Mouse (Mus musculus) midbrain, embryonic 14.5 days (tissue): ENCODE results near the gene Ube4b. TPM values are rescaled to one million over a fixed set of nuclear protein-coding genes. Genes with fewer than 3 reads are reported as not detected.

ENCODE experiments used
- ATAC-seq: fragments of 200-750 bp; cut with Nextera tagmentation; 2 replicates; pipeline ENCODE4 v1.8.0; 2017; ENCODE audit warnings: moderate number of reproducible peaks, moderate library complexity; ENCODE audit not compliant: low FRiP score, low TSS enrichment
- DNase-seq: peaks from one replicate; pipeline ENCODE4 v3.0.0-alpha.2; 2015
- H3K27ac ChIP-seq: fragments of 300-500 bp; sonication (generic); replicated peaks from 2 replicates; pipeline ENCODE4 v1.5.1; 2014; ENCODE audit warnings: mild to moderate bottlenecking, low read depth, low read length, moderate library complexity
- H3K27me3 ChIP-seq: fragments of 300-500 bp; sonication (generic); 2 replicates; pipeline ENCODE4 v1.6.1; 2014; ENCODE audit warnings: low read length, control low read depth, mixed read lengths; ENCODE audit not compliant: control insufficient read depth, insufficient read depth
- H3K36me3 ChIP-seq: fragments of 300-500 bp; sonication (generic); 2 replicates; pipeline ENCODE4 v1.6.1; 2014; ENCODE audit warnings: low read length, control low read depth; ENCODE audit not compliant: control insufficient read depth, insufficient read depth
- H3K4me1 ChIP-seq: fragments of 300-500 bp; sonication (generic); 2 replicates; pipeline ENCODE4 v1.6.1; 2014; ENCODE audit warnings: mild to moderate bottlenecking, antibody characterized with exemption, low read length, control low read depth; ENCODE audit not compliant: control insufficient read depth, insufficient read depth
- H3K4me2 ChIP-seq: fragments of 300-500 bp; sonication (generic); 2 replicates; pipeline ENCODE4 v1.6.1; 2014; ENCODE audit warnings: mild to moderate bottlenecking, low read length, moderate library complexity
- H3K4me3 ChIP-seq: fragments of 300-500 bp; sonication (generic); replicated peaks from 2 replicates; pipeline ENCODE4 v1.5.1; 2014; ENCODE audit warnings: low read depth, low read length
- H3K9ac ChIP-seq: fragments of 300-500 bp; sonication (generic); replicated peaks from 2 replicates; pipeline ENCODE4 v1.6.1; 2014; ENCODE audit warnings: mild to moderate bottlenecking, low read length, moderate library complexity
- H3K9me3 ChIP-seq: fragments of 300-500 bp; sonication (generic); 2 replicates; pipeline ENCODE4 v1.6.1; 2016; ENCODE audit warnings: low read length, control low read depth, mixed read lengths; ENCODE audit not compliant: control insufficient read depth
- WGBS: fragments of 180-500 bp; shearing (Covaris S2); extraction: QIAGEN DNeasy Blood & Tissue Kit; methylation state at CpG from one replicate; pipeline ENCODE4 v1.1.7; 2014; 5-methylcytosine and 5-hydroxymethylcytosine counted together
- polyA plus RNA-seq: library from polyadenylated mRNA; unstranded; fragments of >200 nt; fragmentation: Nextera tagmentation; extraction: Ambion mirVana; gene quantifications from 2 replicates; pipeline ENCODE4 v1.2.1, GENCODE M21; 2014

The Ube4b gene
- polyA plus RNA-seq, 1 experiment from 2014 or later = 56.8 TPM

DNA sequence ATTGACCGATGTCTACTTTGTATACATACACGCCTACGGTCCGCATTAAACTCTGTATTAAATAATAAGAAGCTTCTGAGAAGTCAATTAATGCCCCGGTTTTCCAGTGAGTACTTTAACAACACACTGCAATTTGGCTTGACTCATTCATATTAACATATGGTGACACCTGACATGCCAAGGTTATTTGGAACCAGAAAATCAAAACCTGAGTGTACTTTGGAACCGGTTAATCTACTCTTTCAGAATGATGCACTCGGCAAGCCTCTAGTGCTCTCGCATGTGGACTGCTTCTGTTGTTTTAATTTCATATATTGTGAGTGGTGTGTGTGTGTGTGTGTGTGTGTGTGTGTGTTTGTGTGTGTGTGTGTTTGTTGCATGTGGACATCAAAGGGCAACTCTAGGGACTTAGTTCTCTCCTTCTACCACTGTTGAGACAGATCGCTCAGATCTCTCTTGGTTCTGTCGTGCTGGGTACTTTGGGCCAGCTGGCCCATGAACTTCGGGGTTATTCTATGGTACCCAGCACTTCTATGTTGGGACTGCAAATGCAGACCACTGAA is 112.2 kb downstream of the Ube4b start:
- no peaks in the 10 kb centered on the region for H3K9me3 ChIP-seq
- ATAC-seq (no peak), DNase-seq (no peak)
- H3K4me2 ChIP-seq = no peak overlapping the region
- no peak overlapping the region for H3K27ac ChIP-seq
- no peaks in the 10 kb centered on the region for H3K27me3 ChIP-seq
- H3K4me1 ChIP-seq = no peaks in the 10 kb centered on the region; the same call in 1 of the 2 replicates
- 95% methylated on average over 11 of the region's 11 CpGs for WGBS
- H3K36me3 ChIP-seq = no peaks in the 10 kb centered on the region
- H3K9ac ChIP-seq = no peak overlapping the region
- no peak overlapping the region for H3K4me3 ChIP-seq

DNA sequence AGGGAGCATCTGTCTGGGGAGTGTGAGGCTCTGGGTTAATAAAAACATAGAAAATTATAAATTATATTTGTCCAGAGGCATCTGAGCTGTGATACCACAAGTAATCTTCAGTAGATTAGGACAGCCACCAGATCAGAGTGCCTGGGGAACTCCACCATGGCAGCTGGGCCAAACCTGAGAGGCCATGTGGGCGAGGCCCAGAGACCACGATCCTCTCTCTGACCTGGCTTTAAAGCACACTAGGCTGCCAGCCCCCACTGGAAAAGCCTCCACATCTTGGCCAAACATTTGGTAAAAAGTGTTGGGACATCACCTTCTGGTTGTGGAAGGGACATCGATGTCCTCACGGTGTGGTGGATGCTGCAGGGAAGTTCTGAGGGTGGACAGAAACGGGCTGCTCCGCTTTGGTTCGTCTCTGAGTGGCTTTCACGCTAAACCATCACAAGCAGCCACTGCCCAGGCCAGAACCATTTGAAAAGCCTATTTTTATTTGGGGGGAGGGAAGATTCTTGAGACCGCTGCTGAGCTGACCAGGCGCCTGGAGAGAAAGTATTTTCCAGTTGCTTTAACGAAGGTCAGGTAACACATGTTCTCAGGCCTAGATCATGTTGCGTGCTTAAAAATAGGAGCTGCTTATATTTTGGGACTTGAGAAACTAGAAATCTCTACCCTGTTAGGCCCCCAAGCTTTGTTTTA is 112.8 kb downstream of the Ube4b start:
- H3K4me3 ChIP-seq = no peak overlapping the region
- no peak overlapping the region for H3K9ac ChIP-seq

DNA sequence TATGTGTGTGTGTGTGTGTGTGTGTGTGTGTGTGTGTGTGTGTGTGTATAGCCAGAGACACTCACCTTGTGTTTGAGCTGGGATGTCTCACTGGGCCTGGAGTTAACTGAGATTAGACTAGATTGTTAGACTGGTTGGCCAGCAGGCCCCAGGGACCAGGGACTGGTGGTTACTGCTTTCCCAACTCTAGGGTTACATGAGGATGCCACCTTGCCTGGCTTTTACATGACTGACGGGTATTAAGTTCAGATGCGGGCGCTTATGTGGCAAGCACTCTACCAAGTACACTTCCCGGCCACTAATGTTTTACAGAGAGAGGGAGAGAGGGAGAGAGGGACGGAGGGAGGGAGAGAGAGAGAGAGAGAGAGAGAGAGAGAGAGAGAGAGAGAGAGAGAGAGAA is 114.6 kb downstream of the Ube4b start:
- Histone ChIP-seq H3K36me3 (no peaks in the 10 kb centered on the region), H3K4me1 (peaks cover 9% of the 10 kb centered on the region), H3K4me3 (no peak overlapping the region), H3K9ac (no peak overlapping the region), H3K27ac (no peak overlapping the region), H3K9me3 (no peaks in the 10 kb centered on the region), H3K27me3 (no peaks in the 10 kb centered on the region), H3K4me2 (no peak overlapping the region)
- DNase-seq = no peak
- ATAC-seq = no peak
- 84% methylated on average over 5 of the region's 5 CpGs for WGBS

More for the DNA sequence above, 112.8 kb downstream of the Ube4b start:
- Histone ChIP-seq H3K36me3 (no peaks in the 10 kb centered on the region), H3K27ac (no peak overlapping the region), H3K4me1 (peaks cover 6% of the 10 kb centered on the region), H3K27me3 (no peaks in the 10 kb centered on the region), H3K4me2 (no peak overlapping the region), H3K9me3 (no peaks in the 10 kb centered on the region)
- ATAC-seq = no peak
- WGBS = 90% methylated on average over 12 of the region's 12 CpGs
- DNase-seq = no peak

DNA sequence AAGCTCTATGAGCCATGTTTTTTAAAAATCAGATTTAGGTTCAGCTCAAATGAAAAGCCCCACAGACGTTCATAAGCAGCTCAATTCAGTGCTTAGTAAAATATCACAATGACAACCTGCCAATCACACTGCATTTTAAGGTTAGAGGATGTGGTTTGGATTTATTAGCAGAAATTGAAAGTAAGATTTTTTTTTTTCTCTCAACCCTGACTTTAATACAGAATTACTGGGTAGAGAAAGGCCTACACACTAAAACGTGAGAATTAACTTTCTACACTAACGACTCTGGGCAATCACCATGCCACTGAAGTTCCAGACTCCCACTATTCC is 118.1 kb downstream of the Ube4b start:
- peak overlapping the region; percentile 76 for H3K4me2 ChIP-seq
- H3K27me3 ChIP-seq = no peaks in the 10 kb centered on the region
- H3K4me3 ChIP-seq = peak overlapping the region; percentile 99
- peak overlapping the region; percentile 75 for H3K9ac ChIP-seq
- H3K36me3 ChIP-seq = no peaks in the 10 kb centered on the region
- ATAC-seq = no peak
- no peak for DNase-seq
- H3K27ac ChIP-seq = peak overlapping the region; percentile 98
- H3K9me3 ChIP-seq = no peaks in the 10 kb centered on the region
- WGBS = 22% methylated on average over 3 of the region's 3 CpGs
- H3K4me1 ChIP-seq = peaks cover 33% of the 10 kb centered on the region

DNA sequence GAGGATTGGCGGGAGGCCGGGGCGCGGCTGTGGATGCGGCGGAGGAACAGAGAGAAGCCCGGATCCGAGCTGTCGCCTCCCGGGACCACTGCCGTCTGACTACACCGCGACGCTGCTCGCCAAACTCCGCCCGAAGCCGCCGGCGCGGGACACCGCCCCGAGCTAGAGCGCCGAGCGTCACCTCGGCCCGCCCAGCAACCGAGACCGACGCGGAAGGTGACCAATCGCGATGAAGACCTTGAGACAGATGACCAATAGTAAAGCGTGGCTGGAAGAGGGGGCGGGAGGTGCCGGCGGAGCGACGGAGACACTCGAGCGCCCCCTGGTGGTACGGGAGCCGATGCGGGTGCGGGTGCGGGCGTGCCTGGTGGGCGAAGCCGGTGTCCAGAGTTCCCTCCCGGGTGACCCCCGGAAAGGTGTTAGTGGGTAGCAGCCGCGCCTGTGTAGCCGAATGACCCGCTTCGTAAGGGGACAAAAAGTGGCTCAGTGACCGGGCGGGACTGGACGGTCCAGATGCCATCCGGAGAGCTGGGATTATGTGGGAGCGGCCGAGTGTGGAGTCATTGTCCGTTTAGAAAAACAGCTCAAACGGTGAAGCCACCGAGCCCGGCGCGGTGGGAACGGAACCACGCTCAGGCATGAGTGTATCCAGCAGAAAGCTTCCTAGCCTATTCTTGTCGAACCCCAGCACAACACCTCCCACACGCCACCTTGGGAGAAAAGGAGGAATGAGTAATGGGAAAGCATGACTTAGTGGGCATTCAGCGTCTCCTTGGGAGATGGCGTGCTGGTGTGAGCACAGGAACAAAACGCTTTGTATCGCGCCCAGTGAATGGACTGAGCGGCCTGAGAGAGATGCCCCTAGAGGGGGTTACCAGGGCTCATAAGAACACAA is 118.7 kb downstream of the Ube4b start, which contains the start of gene Kif1b:
Gene Kif1b, minus strand, starts transcription at position 98 of the 895 bp plus-strand sequence.
- ATAC-seq = peak; percentile 95
- peak; percentile 99 for DNase-seq
- Histone ChIP-seq H3K27ac (peak within 1 kb of the TSS; percentile 98), H3K4me1 (peaks cover 39% of the 10 kb centered on the region), H3K9me3 (no peaks in the 10 kb centered on the region), H3K4me2 (peak within 1 kb of the TSS; percentile 76), H3K9ac (peak within 1 kb of the TSS; percentile 99), H3K36me3 (no peaks in the 10 kb centered on the region), H3K27me3 (no peaks in the 10 kb centered on the region), H3K4me3 (peak within 1 kb of the TSS; percentile 99)
- WGBS = 0% methylated on average over 79 of the region's 79 CpGs

DNA sequence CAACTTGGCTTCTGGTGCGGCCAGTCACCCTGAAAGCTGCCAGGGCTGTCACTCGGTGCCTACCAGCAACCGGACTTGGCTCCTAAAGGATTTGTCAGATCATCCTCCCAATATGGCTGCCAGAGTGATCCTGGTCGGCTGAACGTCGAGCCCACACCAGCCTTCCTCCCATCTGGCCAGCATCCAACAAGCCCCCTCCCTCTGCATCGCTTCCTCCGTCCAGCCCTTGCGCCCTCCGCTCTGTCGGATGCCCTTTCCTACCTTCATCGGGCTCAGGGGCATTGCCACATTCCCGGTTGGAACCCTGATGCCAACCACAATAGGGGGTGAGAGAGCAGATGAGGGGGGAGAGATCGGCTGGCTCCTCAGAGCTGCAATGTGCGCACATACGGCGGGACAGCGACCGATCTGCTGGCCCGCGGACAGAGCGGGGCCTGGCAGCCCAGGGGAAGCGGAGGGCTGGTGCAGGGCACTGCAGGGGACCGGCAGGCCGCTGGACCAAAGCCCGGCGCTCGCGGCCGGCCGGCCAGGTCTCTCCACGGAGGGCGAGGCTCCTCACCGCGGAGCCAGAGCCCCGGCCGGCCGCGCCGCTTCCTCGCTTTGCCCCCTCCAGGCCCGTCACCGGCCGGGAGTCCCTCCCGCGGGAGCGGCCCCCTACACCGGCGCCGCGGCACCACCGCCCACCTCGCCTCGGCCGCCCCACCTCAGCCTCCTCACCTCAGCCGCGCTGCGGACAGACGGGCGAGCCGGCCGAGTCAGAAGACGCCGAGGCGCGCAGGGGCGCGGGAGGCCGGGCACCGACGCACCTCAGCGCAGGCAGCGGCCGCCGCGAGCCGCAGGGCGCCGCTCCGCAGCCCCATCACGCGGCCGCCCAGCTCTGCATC is 119.6 kb downstream of the Ube4b start:
- Histone ChIP-seq H3K9me3 (no peaks in the 10 kb centered on the region), H3K4me3 (peak overlapping the region; percentile 99), H3K9ac (peak overlapping the region; percentile 99), H3K27ac (peak overlapping the region; percentile 98), H3K36me3 (no peaks in the 10 kb centered on the region), H3K4me1 (peaks cover 45% of the 10 kb centered on the region), H3K27me3 (no peaks in the 10 kb centered on the region), H3K4me2 (peak overlapping the region; percentile 76)
- under 1% methylated on average over 82 of the region's 83 CpGs for WGBS
- ATAC-seq (peak; percentile 46), DNase-seq (peak; percentile 81)

DNA sequence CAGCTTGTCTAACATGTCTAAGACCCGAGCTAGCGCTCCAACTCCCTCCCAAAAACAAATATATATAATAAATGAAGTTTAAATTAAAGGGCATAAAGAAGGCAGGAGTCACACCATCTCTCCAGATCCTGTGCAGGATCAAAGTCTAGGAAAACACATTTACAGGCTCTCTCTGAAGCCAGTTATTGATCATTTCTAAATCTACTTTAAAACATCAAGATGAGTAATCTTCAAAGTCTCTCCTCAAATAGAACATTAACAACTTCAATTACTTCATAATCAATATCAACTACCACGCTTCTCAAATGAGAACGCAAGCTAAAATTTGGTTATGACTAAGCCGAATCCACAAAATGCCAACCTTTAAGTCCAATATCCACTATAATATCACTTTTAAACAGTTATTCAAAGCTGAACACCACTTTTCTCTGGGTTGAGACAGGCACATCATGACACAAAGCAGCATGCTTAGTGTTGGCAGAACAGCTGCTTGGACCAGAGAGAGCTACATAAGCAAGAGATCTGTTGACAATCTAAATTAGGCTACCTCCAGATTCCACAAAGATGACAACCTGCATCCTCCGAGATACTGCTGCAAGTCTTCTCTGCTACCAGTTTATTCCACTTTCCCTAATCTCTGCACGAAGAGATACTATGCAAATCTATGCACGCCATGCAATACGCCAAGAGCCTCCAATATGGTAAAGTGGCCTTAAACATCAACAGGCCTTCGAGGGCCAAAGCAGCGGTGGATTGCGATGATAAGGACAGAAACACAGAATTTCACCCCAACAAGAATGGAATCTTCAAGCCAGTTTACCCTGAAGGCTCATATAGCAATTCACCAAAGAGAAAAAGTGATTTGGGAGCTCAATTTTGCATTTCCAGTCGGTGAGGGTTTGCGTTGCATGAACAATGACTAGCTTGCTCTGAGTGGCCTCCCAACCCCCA is 120.5 kb downstream of the Ube4b start:
- 25% methylated on average over 14 of the region's 14 CpGs for WGBS
- Histone ChIP-seq H3K4me1 (peaks cover 47% of the 10 kb centered on the region), H3K4me2 (peak overlapping the region; percentile 76), H3K27ac (peak overlapping the region; percentile 98), H3K36me3 (no peaks in the 10 kb centered on the region), H3K9ac (peak overlapping the region; percentile 99), H3K27me3 (no peaks in the 10 kb centered on the region), H3K4me3 (peak overlapping the region; percentile 99), H3K9me3 (no peaks in the 10 kb centered on the region)
- ATAC-seq (no peak), DNase-seq (no peak)
